Mouse (Mus musculus): ENCODE results near the gene 5430427O19Rik. TPM values are rescaled to one million over a fixed set of nuclear protein-coding genes. Genes with fewer than 3 reads are reported as not detected.
A peak's percentile ranks its signal among the peaks of the same experiment; 100 is the strongest.

The 5430427O19Rik gene
- under 1 TPM in 1 of 2 experiments, not detected in 1; 0.07 TPM for total RNA-seq (2021)

- no peak for DNase-seq
Measured at GRCm38 (mm10) chrX:85869914-85870483, at the start of gene 5430427O19Rik. 5430427O19Rik (plus strand) TSS chrX:85870354.

- no peak for DNase-seq
Measured at GRCm38 (mm10) chrX:85827719-85828453, 42.3 kb upstream of the 5430427O19Rik start.

GRCm38 (mm10) chrX:85829000-85829399 is 41.2 kb upstream of the 5430427O19Rik start:
- DNase-seq, result no peak

- no peak for DNase-seq
Measured at GRCm38 (mm10) chrX:85839174-85839573, 31.0 kb upstream of the 5430427O19Rik start.

- DNase-seq, result no peak
Measured at GRCm38 (mm10) chrX:85855938-85856337, 14.2 kb upstream of the 5430427O19Rik start.

GRCm38 (mm10) chrX:85857169-85857568 is 13.0 kb upstream of the 5430427O19Rik start:
- DNase-seq, result no peak

GRCm38 (mm10) chrX:85868079-85868478 is 2.1 kb upstream of the 5430427O19Rik start:
- DNase-seq, result no peak

GRCm38 (mm10) chrX:85871371-85872056 is 1.4 kb downstream of the 5430427O19Rik start:
- DNase-seq, result no peak

GRCm38 (mm10) chrX:85874367-85874766 is 4.2 kb downstream of the 5430427O19Rik start:
- DNase-seq, result no peak

- DNase-seq, result no peak
Measured at GRCm38 (mm10) chrX:85875951-85876350, 5.8 kb downstream of the 5430427O19Rik start.

- no peak for DNase-seq
Measured at GRCm38 (mm10) chrX:85877747-85878146, 7.6 kb downstream of the 5430427O19Rik start.

- no peak for DNase-seq
Measured at GRCm38 (mm10) chrX:85878293-85878692, 8.1 kb downstream of the 5430427O19Rik start.

- DNase-seq, result peak; percentile 37
Measured at GRCm38 (mm10) chrX:85879198-85879977, 9.2 kb downstream of the 5430427O19Rik start.

- peak; percentile 27 for DNase-seq
Measured at GRCm38 (mm10) chrX:85886651-85887050, 16.5 kb downstream of the 5430427O19Rik start.

GRCm38 (mm10) chrX:85901195-85901594 is 31.0 kb downstream of the 5430427O19Rik start:
- no peak for DNase-seq

- peak; percentile 32 for DNase-seq
Measured at GRCm38 (mm10) chrX:85919034-85919433, 48.9 kb downstream of the 5430427O19Rik start.

- DNase-seq, result no peak
Measured at GRCm38 (mm10) chrX:85932991-85933390, 62.8 kb downstream of the 5430427O19Rik start.

Other genes starting within 250 kb of the 5430427O19Rik start
- gene Gk, start 93.5 kb upstream of the 5430427O19Rik start, total RNA-seq (2021), result 10 to 100 TPM; 42.8 to 49.3 TPM
- gene Samt3, start 173.8 kb downstream of the 5430427O19Rik start, total RNA-seq (2021), result not detected

All from heart, postnatal 4 days (tissue).